Mouse (Mus musculus) fat pad, adult 2 months (tissue): ENCODE measurements around the gene Pde6h.
"Not testable (repeated sequence)": the region's sequence is repeated elsewhere in the genome, so short reads cannot be mapped to it uniquely, and the experiment has no call there.

Experiments
- DNase-seq: peaks from one replicate; pipeline ENCODE4 v3.0.0-alpha.2; 2011; ENCODE audit warnings: low read depth, low spot score; ENCODE audit errors: extremely low read depth

Pde6h gene

GRCm38 (mm10) chr6:136968877-136969276 is 45.2 kb downstream of the Pde6h start:
- not testable (repeated sequence) for DNase-seq

- no peak for DNase-seq
Observed at GRCm38 (mm10) chr6:136979274-136980082, 55.8 kb downstream of the Pde6h start.

- no peak for DNase-seq
Observed at GRCm38 (mm10) chr6:136980331-136980746, 56.7 kb downstream of the Pde6h start.

GRCm38 (mm10) chr6:136982581-136982980 is 58.9 kb downstream of the Pde6h start:
- no peak for DNase-seq

GRCm38 (mm10) chr6:136983201-136983600 is 59.6 kb downstream of the Pde6h start:
- DNase-seq, result no peak

GRCm38 (mm10) chr6:136986019-136986418 is 62.4 kb downstream of the Pde6h start:
- no peak for DNase-seq

- DNase-seq, result no peak
Observed at GRCm38 (mm10) chr6:136986718-136987117, 63.1 kb downstream of the Pde6h start.

GRCm38 (mm10) chr6:136988536-136989060 is 65.0 kb downstream of the Pde6h start:
- no peak for DNase-seq

- no peak for DNase-seq
Observed at GRCm38 (mm10) chr6:136989824-136990497, 66.3 kb downstream of the Pde6h start.

- no peak for DNase-seq
Observed at GRCm38 (mm10) chr6:136990557-136990956, 66.9 kb downstream of the Pde6h start.

- DNase-seq, result no peak
Observed at GRCm38 (mm10) chr6:136993574-136993973, 69.9 kb downstream of the Pde6h start.

GRCm38 (mm10) chr6:136995533-136995932 is 71.9 kb downstream of the Pde6h start:
- DNase-seq, result no peak

GRCm38 (mm10) chr6:136996336-136996735 is 72.7 kb downstream of the Pde6h start:
- DNase-seq, result no peak

- DNase-seq, result no peak
Observed at GRCm38 (mm10) chr6:136998181-136998580, 74.5 kb downstream of the Pde6h start.

- DNase-seq, result no peak
Observed at GRCm38 (mm10) chr6:136999009-136999408, 75.4 kb downstream of the Pde6h start.

- DNase-seq, result no peak
Observed at GRCm38 (mm10) chr6:136999707-137000446, 76.2 kb downstream of the Pde6h start.

- DNase-seq, result no peak
Observed at GRCm38 (mm10) chr6:137000706-137001105, 77.1 kb downstream of the Pde6h start.

- DNase-seq, result no peak
Observed at GRCm38 (mm10) chr6:137001267-137002168, 77.9 kb downstream of the Pde6h start.

GRCm38 (mm10) chr6:137002169-137002514 is 78.5 kb downstream of the Pde6h start:
- DNase-seq, result no peak

- no peak for DNase-seq
Observed at GRCm38 (mm10) chr6:137004359-137004758, 80.7 kb downstream of the Pde6h start.
